Mouse (Mus musculus) liver, embryonic 15.5 days (tissue): Measurements from ENCODE around the gene Gpn1. TPM values are rescaled to one million over a fixed set of nuclear protein-coding genes. Genes with fewer than 3 reads are reported as not detected.

Experiments
- ATAC-seq: fragments of 200-750 bp; cut with Nextera tagmentation; 2 replicates; pipeline ENCODE4 v1.8.0; 2017; ENCODE audit warnings: moderate number of reproducible peaks, mild to moderate bottlenecking, moderate library complexity; ENCODE audit not compliant: insufficient read depth
- H3K27ac ChIP-seq: fragments of 300-500 bp; sonication (generic); replicated peaks from 2 replicates; pipeline ENCODE4 v1.5.1; 2015; ENCODE audit warnings: mild to moderate bottlenecking, inconsistent platforms
- H3K27me3 ChIP-seq: fragments of 300-500 bp; sonication (generic); 2 replicates; pipeline ENCODE4 v1.6.1; 2015; ENCODE audit warnings: mild to moderate bottlenecking, inconsistent platforms
- H3K36me3 ChIP-seq: fragments of 300-500 bp; sonication (generic); replicated peaks from 2 replicates; pipeline ENCODE4 v1.6.1; 2015; ENCODE audit warnings: moderate library complexity, mild to moderate bottlenecking, inconsistent platforms
- H3K4me1 ChIP-seq: fragments of 300-500 bp; sonication (generic); replicated peaks from 2 replicates; pipeline ENCODE4 v1.6.1; 2015; ENCODE audit warnings: inconsistent platforms
- H3K4me2 ChIP-seq: fragments of 300-500 bp; sonication (generic); 2 replicates; pipeline ENCODE4 v1.6.1; 2015; ENCODE audit warnings: moderate library complexity, mild to moderate bottlenecking, inconsistent platforms
- H3K4me3 ChIP-seq: fragments of 300-500 bp; sonication (generic); replicated peaks from 2 replicates; pipeline ENCODE4 v1.5.1; 2015; ENCODE audit warnings: mild to moderate bottlenecking, inconsistent platforms
- H3K9ac ChIP-seq: fragments of 300-500 bp; sonication (generic); 2 replicates; pipeline ENCODE4 v1.6.1; 2015; ENCODE audit warnings: moderate library complexity, mild to moderate bottlenecking, inconsistent platforms
- H3K9me3 ChIP-seq: fragments of 300-500 bp; sonication (generic); replicated peaks from 2 replicates; pipeline ENCODE4 v1.6.1; 2016; ENCODE audit warnings: inconsistent platforms
- WGBS: fragments of 180-500 bp; shearing (Covaris S2); methylation state at CpG from one replicate; pipeline ENCODE4 v1.1.7; 2015; ENCODE audit warnings: mixed read lengths; ENCODE audit not compliant: insufficient replicate concordance; 5-methylcytosine and 5-hydroxymethylcytosine counted together
- polyA plus RNA-seq: library from polyadenylated mRNA; unstranded; fragments of >200 nt; fragmentation: Nextera tagmentation; extraction: Ambion mirVana; gene quantifications from 2 replicates; pipeline ENCODE4 v1.2.1, GENCODE M21; 2015

Gene Gpn1
- polyA plus RNA-seq, 1 experiment from 2014 or later, result 18.5 TPM

- Histone ChIP-seq H3K4me3 (no peak overlapping the region), H3K36me3 (peaks cover 19% of the 10 kb centered on the region), H3K4me2 (no peak overlapping the region), H3K9me3 (no peaks in the 10 kb centered on the region), H3K27me3 (no peaks in the 10 kb centered on the region), H3K9ac (no peak overlapping the region), H3K4me1 (0 out of 2 replicates have a peak, but pooled peaks cover 2% of the 10 kb centered on the region), H3K27ac (no peak overlapping the region)
- ATAC-seq, result no peak
- WGBS, result 81% methylated on average over 2 of the region's 2 CpGs
These were observed 65.8 kb downstream of the Gpn1 start for GRCm38 (mm10) chr5:31560352-31560751.

- Histone ChIP-seq H3K36me3 (peaks cover 7% of the 10 kb centered on the region), H3K9ac (no peak overlapping the region), H3K4me3 (no peak overlapping the region), H3K27ac (no peak overlapping the region), H3K4me1 (0 out of 2 replicates have a peak, but pooled peaks cover 2% of the 10 kb centered on the region), H3K27me3 (no peaks in the 10 kb centered on the region), H3K9me3 (no peaks in the 10 kb centered on the region), H3K4me2 (no peak overlapping the region)
- no peak for ATAC-seq
- WGBS, result 72% methylated on average over 7 of the region's 7 CpGs
These were observed 67.6 kb downstream of the Gpn1 start for GRCm38 (mm10) chr5:31562036-31562666.

Other genes with a start within 250 kb of the Gpn1 start
- gene Krtcap3, start 243.1 kb upstream of the Gpn1 start, polyA plus RNA-seq, result 3.9 and 4.9 TPM in 2 replicates
- gene Ift172, start 203.6 kb upstream of the Gpn1 start, polyA plus RNA-seq, result 3.9 and 4.5 TPM in 2 replicates
- 4.5 and 4.6 TPM in 2 replicates for gene Fndc4, start 198.7 kb upstream of the Gpn1 start, polyA plus RNA-seq
- gene Gckr, start 197.3 kb upstream of the Gpn1 start, polyA plus RNA-seq, result 19.4 and 25.0 TPM in 2 replicates
- gene Zfp512, start 42.3 kb upstream of the Gpn1 start, polyA plus RNA-seq, result 12.4 and 12.9 TPM in 2 replicates
- not detected in 2 replicates for gene 4930548H24Rik, start 9.0 kb upstream of the Gpn1 start, polyA plus RNA-seq
- gene Slc4a1ap, start 32.3 kb downstream of the Gpn1 start, polyA plus RNA-seq, result 9.6 and 11.1 TPM in 2 replicates
- 7.4 and 7.6 TPM in 2 replicates for gene Supt7l, start 33.1 kb downstream of the Gpn1 start, polyA plus RNA-seq
- 131 and 158 TPM in 2 replicates for gene Mrpl33, start 102.2 kb downstream of the Gpn1 start, polyA plus RNA-seq
- 17.3 and 18.8 TPM in 2 replicates for gene Rbks, start 202.9 kb downstream of the Gpn1 start, polyA plus RNA-seq
- 30.8 and 32.0 TPM in 2 replicates for gene Babam2, start 202.9 kb downstream of the Gpn1 start, polyA plus RNA-seq